Mouse (Mus musculus) heart, embryonic 16.5 days (tissue): ENCODE results near the gene Dok7. TPM values are rescaled to one million over a fixed set of nuclear protein-coding genes. Genes with fewer than 3 reads are reported as not detected.

Experiments
- ATAC-seq: fragments of 200-750 bp; cut with Nextera tagmentation; replicated peaks from 2 replicates; pipeline ENCODE4 v1.8.0; 2017; ENCODE audit warnings: moderate number of reproducible peaks; ENCODE audit not compliant: insufficient read depth, low FRiP score; ENCODE audit errors: extremely low read depth
- H3K27ac ChIP-seq: fragments of 300-500 bp; sonication (generic); 2 replicates; pipeline ENCODE4 v1.5.1; 2014; ENCODE audit warnings: mild to moderate bottlenecking, low read length, control low read depth, moderate library complexity
- H3K27me3 ChIP-seq: fragments of 300-500 bp; sonication (generic); 2 replicates; pipeline ENCODE4 v1.6.1; 2014; ENCODE audit warnings: low read length, mixed read lengths; ENCODE audit not compliant: control insufficient read depth, insufficient read depth
- H3K36me3 ChIP-seq: fragments of 300-500 bp; sonication (generic); 2 replicates; pipeline ENCODE4 v1.6.1; 2014; ENCODE audit not compliant: control insufficient read depth, insufficient read depth
- H3K4me1 ChIP-seq: fragments of 300-500 bp; sonication (generic); 2 replicates; pipeline ENCODE4 v1.6.1; 2014; ENCODE audit warnings: low read length, mixed read lengths; ENCODE audit not compliant: control insufficient read depth, insufficient read depth
- H3K4me2 ChIP-seq: fragments of 300-500 bp; sonication (generic); 2 replicates; pipeline ENCODE4 v1.6.1; 2014; ENCODE audit warnings: low read depth, mild to moderate bottlenecking, control low read depth, low read length
- H3K4me3 ChIP-seq: fragments of 300-500 bp; sonication (generic); 2 replicates; pipeline ENCODE4 v1.5.1; 2014; ENCODE audit warnings: mild to moderate bottlenecking, control low read depth, low read length
- H3K9ac ChIP-seq: fragments of 300-500 bp; sonication (generic); 2 replicates; pipeline ENCODE4 v1.6.1; 2014; ENCODE audit warnings: low read length, control low read depth
- H3K9me3 ChIP-seq: fragments of 300-500 bp; sonication (generic); replicated peaks from 2 replicates; pipeline ENCODE4 v1.6.1; 2016; ENCODE audit warnings: low read length; ENCODE audit not compliant: control insufficient read depth
- WGBS: fragments of 180-500 bp; shearing (Covaris S2); extraction: QIAGEN DNeasy Blood & Tissue Kit; methylation state at CpG from one replicate; pipeline ENCODE4 v1.1.7; 2014; 5-methylcytosine and 5-hydroxymethylcytosine counted together
- polyA plus RNA-seq: library from polyadenylated mRNA; unstranded; fragments of >200 nt; fragmentation: Nextera tagmentation; extraction: Ambion mirVana; gene quantifications from 2 replicates; pipeline ENCODE4 v1.2.1, GENCODE M21; 2015

The Dok7 gene
- polyA plus RNA-seq, 1 experiment from 2014 or later, result 14.9 TPM

GRCm38 (mm10) chr5:35091636-35092035 lies 35.1 kb downstream of the Dok7 start:
- Histone ChIP-seq H3K27me3 (no peaks in the 10 kb centered on the region), H3K27ac (no peak overlapping the region), H3K4me3 (no peak overlapping the region), H3K4me2 (no peak overlapping the region), H3K4me1 (no peaks in the 10 kb centered on the region), H3K9me3 (no peaks in the 10 kb centered on the region), H3K9ac (no peak overlapping the region), H3K36me3 (peaks cover 31% of the 10 kb centered on the region)
- WGBS, result 73% methylated on average over 3 of the region's 3 CpGs
- ATAC-seq, result no peak

GRCm38 (mm10) chr5:35103086-35103485 lies 46.5 kb downstream of the Dok7 start:
- Histone ChIP-seq H3K9me3 (no peaks in the 10 kb centered on the region), H3K36me3 (peaks cover 22% of the 10 kb centered on the region), H3K9ac (no peak overlapping the region), H3K4me3 (no peak overlapping the region), H3K27ac (no peak overlapping the region), H3K4me2 (no peak overlapping the region; the same call in 1 of the 2 replicates), H3K4me1 (peaks cover 17% of the 10 kb centered on the region), H3K27me3 (no peaks in the 10 kb centered on the region)
- 63% methylated on average over 8 of the region's 8 CpGs for WGBS
- no peak for ATAC-seq

- H3K4me2 ChIP-seq, result peak overlapping the region; percentile 79; the same call in 1 of the 2 replicates
- H3K27ac ChIP-seq, result no peak overlapping the region
- peaks cover 17% of the 10 kb centered on the region for H3K4me1 ChIP-seq
- H3K9me3 ChIP-seq, result no peaks in the 10 kb centered on the region
- H3K9ac ChIP-seq, result no peak overlapping the region; the same call in 1 of the 2 replicates
- H3K4me3 ChIP-seq, result no peak overlapping the region
- ATAC-seq, result no peak
- no peaks in the 10 kb centered on the region for H3K27me3 ChIP-seq
- 45% methylated on average over 2 of the region's 2 CpGs for WGBS
- peaks cover 20% of the 10 kb centered on the region for H3K36me3 ChIP-seq
Observed at GRCm38 (mm10) chr5:35103528-35103927, 47.0 kb downstream of the Dok7 start.

GRCm38 (mm10) chr5:35104183-35104959 lies 47.8 kb downstream of the Dok7 start:
- no peaks in the 10 kb centered on the region for H3K9me3 ChIP-seq
- H3K9ac ChIP-seq, result peak overlapping the region; percentile 85; the same call in 1 of the 2 replicates
- peak overlapping the region; percentile 79 for H3K4me2 ChIP-seq
- no peaks in the 10 kb centered on the region for H3K27me3 ChIP-seq
- peaks cover 17% of the 10 kb centered on the region for H3K36me3 ChIP-seq
- peaks cover 17% of the 10 kb centered on the region for H3K4me1 ChIP-seq
- 65% methylated on average over 8 of the region's 8 CpGs for WGBS
- ATAC-seq, result no peak
- H3K4me3 ChIP-seq, result peak overlapping the region; percentile 81
- no peak overlapping the region for H3K27ac ChIP-seq

GRCm38 (mm10) chr5:35104960-35105921 lies 48.7 kb downstream of the Dok7 start, which contains the start of gene Lrpap1:
Gene Lrpap1 (minus strand): TSS chr5:35105766.
- no peaks in the 10 kb centered on the region for H3K27me3 ChIP-seq
- peak within 1 kb of the TSS; percentile 81 for H3K4me3 ChIP-seq
- peak; percentile 96 for ATAC-seq
- H3K4me1 ChIP-seq, result peaks cover 17% of the 10 kb centered on the region
- peak within 1 kb of the TSS; percentile 79 for H3K4me2 ChIP-seq
- under 1% methylated on average over 39 of the region's 39 CpGs for WGBS
- H3K36me3 ChIP-seq, result peaks cover 17% of the 10 kb centered on the region
- H3K27ac ChIP-seq, result peak within 1 kb of the TSS; percentile 80
- H3K9ac ChIP-seq, result peak within 1 kb of the TSS; percentile 85
- H3K9me3 ChIP-seq, result no peaks in the 10 kb centered on the region

- Histone ChIP-seq H3K4me1 (peaks cover 17% of the 10 kb centered on the region), H3K27me3 (no peaks in the 10 kb centered on the region), H3K4me3 (peak overlapping the region; percentile 81), H3K27ac (peak overlapping the region; percentile 30; the same call in 1 of the 2 replicates), H3K9ac (peak overlapping the region; percentile 23), H3K4me2 (peak overlapping the region; percentile 79), H3K36me3 (peaks cover 15% of the 10 kb centered on the region), H3K9me3 (no peaks in the 10 kb centered on the region)
- ATAC-seq, result peak; percentile 61
- 8% methylated on average over 11 of the region's 11 CpGs for WGBS
Observed at GRCm38 (mm10) chr5:35105922-35106298, 49.3 kb downstream of the Dok7 start.

GRCm38 (mm10) chr5:35112444-35112843 lies 55.9 kb downstream of the Dok7 start:
- H3K9ac ChIP-seq, result no peak overlapping the region
- no peaks in the 10 kb centered on the region; the same call in 1 of the 2 replicates for H3K27me3 ChIP-seq
- no peak overlapping the region for H3K4me3 ChIP-seq
- no peaks in the 10 kb centered on the region for H3K9me3 ChIP-seq
- H3K27ac ChIP-seq, result no peak overlapping the region
- H3K4me2 ChIP-seq, result no peak overlapping the region
- no peak for ATAC-seq
- H3K36me3 ChIP-seq, result no peaks in the 10 kb centered on the region
- WGBS, result 52% methylated on average over 4 of the region's 4 CpGs
- no peaks in the 10 kb centered on the region for H3K4me1 ChIP-seq

- Histone ChIP-seq H3K4me2 (no peak overlapping the region), H3K9me3 (no peaks in the 10 kb centered on the region), H3K27me3 (no peaks in the 10 kb centered on the region; the same call in 1 of the 2 replicates), H3K4me1 (peaks cover 13% of the 10 kb centered on the region), H3K36me3 (no peaks in the 10 kb centered on the region), H3K9ac (no peak overlapping the region), H3K4me3 (no peak overlapping the region), H3K27ac (no peak overlapping the region)
- 82% methylated on average over 3 of the region's 3 CpGs for WGBS
- ATAC-seq, result no peak
Observed at GRCm38 (mm10) chr5:35116002-35116401, 59.4 kb downstream of the Dok7 start.
